Comparison of ENCODE assay signal across 22 mouse cellular contexts in the genomic region with DNA sequence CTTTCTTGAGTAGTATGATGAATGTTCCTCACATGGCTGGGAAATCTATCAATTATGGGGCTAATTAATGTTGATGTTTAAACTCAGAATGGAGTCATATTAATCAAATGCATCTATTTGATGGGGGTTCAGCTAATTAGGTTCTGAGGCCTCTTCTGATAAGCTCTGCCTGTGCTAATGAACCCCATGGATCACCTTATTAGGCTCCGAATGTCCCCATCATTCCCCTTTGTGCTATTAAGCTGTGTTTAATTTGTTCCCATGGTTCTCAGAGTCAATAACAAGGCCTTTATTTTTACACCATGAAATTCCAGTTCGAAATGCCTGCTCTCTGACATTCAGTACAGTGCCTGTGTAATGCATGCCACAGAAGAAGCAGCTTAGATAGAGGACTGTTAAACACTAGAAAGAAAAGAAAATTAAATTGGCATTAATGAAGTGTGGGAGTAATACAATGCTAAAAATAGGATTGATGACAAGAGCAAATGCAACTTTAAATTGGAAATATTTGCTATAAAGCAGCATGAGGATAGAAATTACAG.
DNase-seq lines count a peak whose midpoint lies in the region; ATAC-seq and TF ChIP-seq lines count a peak whose summit lies in the region.
"Had no signal": no experiment of that assay in that cellular context is flagged by ENCODE, and none has a peak within 500 bp of the region (broad histone marks: within the 10 kb centered on the region; RNA-seq: fewer than 3 reads in every experiment).

No protein-coding gene starts in this region.

- no peak overlapping the region for H3K4me2 ChIP-seq in embryonic facial prominence, embryonic 14.5 days (ENCODE audit: low read depth, low read length)
- no peak overlapping the region for H3K4me2 ChIP-seq in hindbrain, embryonic 13.5 days
- no peak overlapping the region for H3K4me2 ChIP-seq in hindbrain, embryonic 16.5 days (ENCODE audit: low read length)
- H3K4me2 ChIP-seq in neural tube, embryonic 14.5 days (ENCODE audit: low read depth, low read length) = no peak overlapping the region
- H3K4me2 ChIP-seq: kidney, embryonic 15.5 days; limb, embryonic 13.5 days; liver, embryonic 12.5 days; stomach, embryonic 15.5 days had no signal

- 56% methylated on average over 2 of the region's 2 CpGs for WGBS in embryonic facial prominence, embryonic 14.5 days
- 57% methylated on average over 2 of the region's 2 CpGs for WGBS in embryonic facial prominence, embryonic 10.5 days
- 33% methylated on average over 2 of the region's 2 CpGs for WGBS in hindbrain, embryonic 13.5 days
- 25% methylated on average over 2 of the region's 2 CpGs for WGBS in hindbrain, embryonic 16.5 days
- WGBS in neural tube, embryonic 14.5 days = 34% methylated on average over 2 of the region's 2 CpGs

- TF ChIP-seq CTCF in brain, embryonic 14.5 days (IDR thresholded peaks at IDR 0.05; ENCODE audit: borderline replicate concordance, extremely low read depth, insufficient read depth, insufficient read length) = no peak

- no peak overlapping the region for H3K4me3 ChIP-seq in embryonic facial prominence, embryonic 14.5 days (ENCODE audit: low read depth, low read length)
- no peak overlapping the region for H3K4me3 ChIP-seq in embryonic facial prominence, embryonic 10.5 days
- H3K4me3 ChIP-seq in hindbrain, embryonic 13.5 days = no peak overlapping the region
- no peak overlapping the region for H3K4me3 ChIP-seq in hindbrain, embryonic 16.5 days (ENCODE audit: low read length)
- H3K4me3 ChIP-seq in neural tube, embryonic 14.5 days (ENCODE audit: low read depth, low read length) = no peak overlapping the region
- H3K4me3 ChIP-seq: kidney, embryonic 15.5 days; limb, embryonic 13.5 days; liver, embryonic 12.5 days; stomach, embryonic 15.5 days had no signal

- no peak for TF ChIP-seq POLR2A in brain, embryonic 14.5 days (IDR thresholded peaks at IDR 0.05; ENCODE audit: borderline replicate concordance, extremely low read depth, insufficient read depth, insufficient read length, poor library complexity, severe bottlenecking)

- H3K9me3 ChIP-seq in embryonic facial prominence, embryonic 14.5 days (ENCODE audit: control insufficient read depth, low read length) = no peaks in the 10 kb centered on the region
- no peaks in the 10 kb centered on the region for H3K9me3 ChIP-seq in embryonic facial prominence, embryonic 10.5 days
- no peaks in the 10 kb centered on the region for H3K9me3 ChIP-seq in hindbrain, embryonic 13.5 days
- no peaks in the 10 kb centered on the region for H3K9me3 ChIP-seq in hindbrain, embryonic 16.5 days (ENCODE audit: control insufficient read depth, low read length)
- no peaks in the 10 kb centered on the region for H3K9me3 ChIP-seq in neural tube, embryonic 14.5 days (ENCODE audit: control insufficient read depth, low read length)
- H3K9me3 ChIP-seq: kidney, embryonic 15.5 days; limb, embryonic 13.5 days; liver, embryonic 12.5 days; stomach, embryonic 15.5 days had no signal

- no peak overlapping the region for H3K27ac ChIP-seq in embryonic facial prominence, embryonic 14.5 days (replicated peaks; ENCODE audit: low read depth, low read length)
- H3K27ac ChIP-seq in embryonic facial prominence, embryonic 10.5 days (replicated peaks) = no peak overlapping the region
- H3K27ac ChIP-seq in hindbrain, embryonic 13.5 days = no peak overlapping the region
- H3K27ac ChIP-seq in hindbrain, embryonic 16.5 days (ENCODE audit: low read depth, low read length) = no peak overlapping the region
- no peak overlapping the region for H3K27ac ChIP-seq in neural tube, embryonic 14.5 days (ENCODE audit: low read depth, low read length)
- H3K27ac ChIP-seq: kidney, embryonic 15.5 days; limb, embryonic 13.5 days; liver, embryonic 12.5 days; stomach, embryonic 15.5 days had no signal

- no peaks in the 10 kb centered on the region for H3K4me1 ChIP-seq in embryonic facial prominence, embryonic 14.5 days (ENCODE audit: control insufficient read depth, insufficient read depth, low read length)
- no peaks in the 10 kb centered on the region for H3K4me1 ChIP-seq in embryonic facial prominence, embryonic 10.5 days
- peaks cover 7% of the 10 kb centered on the region; the same call in 1 of the 2 replicates for H3K4me1 ChIP-seq in hindbrain, embryonic 13.5 days (replicated peaks)
- H3K4me1 ChIP-seq in hindbrain, embryonic 16.5 days (ENCODE audit: control insufficient read depth, insufficient read depth, low read depth, low read length) = no peaks in the 10 kb centered on the region
- no peaks in the 10 kb centered on the region for H3K4me1 ChIP-seq in neural tube, embryonic 14.5 days (ENCODE audit: control insufficient read depth, insufficient read depth, low read length)
- H3K4me1 ChIP-seq: kidney, embryonic 15.5 days; limb, embryonic 13.5 days; liver, embryonic 12.5 days; stomach, embryonic 15.5 days had no signal

- H3K9ac ChIP-seq in embryonic facial prominence, embryonic 14.5 days (ENCODE audit: low read depth, low read length) = no peak overlapping the region
- no peak overlapping the region for H3K9ac ChIP-seq in hindbrain, embryonic 13.5 days
- no peak overlapping the region for H3K9ac ChIP-seq in hindbrain, embryonic 16.5 days (ENCODE audit: low read depth, low read length)
- H3K9ac ChIP-seq in neural tube, embryonic 14.5 days (replicated peaks; ENCODE audit: low read depth, low read length) = no peak overlapping the region
- H3K9ac ChIP-seq: kidney, embryonic 15.5 days; limb, embryonic 13.5 days; liver, embryonic 12.5 days; stomach, embryonic 15.5 days had no signal

- peak; percentile 8 for DNase-seq in embryonic facial prominence, embryonic 14.5 days (ENCODE audit: low spot score)
- DNase-seq in embryonic facial prominence, embryonic 10.5 days (ENCODE audit: low spot score) = no peak
- peak; percentile 81 for DNase-seq in brain, embryonic 14.5 days (ENCODE audit: low read depth)
- DNase-seq in urinary bladder, adult 2 months (ENCODE audit: low spot score) = no peak
- DNase-seq: adrenal gland, postnatal 10 days; cerebellum, adult 2 months; cerebellum, postnatal 25 days; gastrocnemius, postnatal 36 days; kidney, adult 11 months; kidney, postnatal 36 days; lung, adult 18-20 months; lung, postnatal 10 days; thymus, adult 18-20 months; thymus, postnatal 36 days had no signal

- no peaks in the 10 kb centered on the region for H3K27me3 ChIP-seq in embryonic facial prominence, embryonic 14.5 days (replicated peaks; ENCODE audit: control insufficient read depth, insufficient read depth, low read length)
- no peaks in the 10 kb centered on the region for H3K27me3 ChIP-seq in embryonic facial prominence, embryonic 10.5 days (replicated peaks; ENCODE audit: low read depth, poor library complexity, severe bottlenecking)
- H3K27me3 ChIP-seq in hindbrain, embryonic 13.5 days = peaks cover 20% of the 10 kb centered on the region; the same call in 1 of the 2 replicates
- H3K27me3 ChIP-seq in hindbrain, embryonic 16.5 days (replicated peaks; ENCODE audit: control insufficient read depth, insufficient read depth, low read length) = no peaks in the 10 kb centered on the region
- no peaks in the 10 kb centered on the region for H3K27me3 ChIP-seq in neural tube, embryonic 14.5 days (ENCODE audit: control insufficient read depth, insufficient read depth, low read length)
- H3K27me3 ChIP-seq: kidney, embryonic 15.5 days; limb, embryonic 13.5 days; liver, embryonic 12.5 days; stomach, embryonic 15.5 days had no signal

- peak; percentile 18; the same call in 1 of the 2 replicates for ATAC-seq in embryonic facial prominence, embryonic 14.5 days (ENCODE audit: low read depth)
- peak; percentile 69 for ATAC-seq in hindbrain, embryonic 13.5 days (ENCODE audit: low FRiP score)
- no peak for ATAC-seq in hindbrain, embryonic 16.5 days
- ATAC-seq in neural tube, embryonic 14.5 days (ENCODE audit: low read depth) = peak; percentile 65; the same call in 1 of the 2 replicates
- ATAC-seq: liver, embryonic 12.5 days; midbrain, embryonic 16.5 days had no signal

- no peaks in the 10 kb centered on the region for H3K36me3 ChIP-seq in embryonic facial prominence, embryonic 14.5 days (ENCODE audit: control insufficient read depth, insufficient read depth, low read length)
- no peaks in the 10 kb centered on the region for H3K36me3 ChIP-seq in embryonic facial prominence, embryonic 10.5 days (replicated peaks)
- H3K36me3 ChIP-seq in hindbrain, embryonic 13.5 days = no peaks in the 10 kb centered on the region
- no peaks in the 10 kb centered on the region for H3K36me3 ChIP-seq in hindbrain, embryonic 16.5 days (ENCODE audit: control insufficient read depth, insufficient read depth, low read length)
- no peaks in the 10 kb centered on the region for H3K36me3 ChIP-seq in neural tube, embryonic 14.5 days (ENCODE audit: control insufficient read depth, insufficient read depth, low read length)
- H3K36me3 ChIP-seq: kidney, embryonic 15.5 days; limb, embryonic 13.5 days; liver, embryonic 12.5 days; stomach, embryonic 15.5 days had no signal

Comparison
In these comparisons a context has a peak if more than half of its experiments do, and no peak if none do; other contexts are left out.
1. DNase-seq: peak in embryonic facial prominence, embryonic 14.5 days (single experiment) and brain, embryonic 14.5 days (single experiment); none in embryonic facial prominence, embryonic 10.5 days (single experiment) and urinary bladder, adult 2 months (single experiment).